Mouse (Mus musculus): ENCODE results near the gene Narf.

Gene Narf

DNA sequence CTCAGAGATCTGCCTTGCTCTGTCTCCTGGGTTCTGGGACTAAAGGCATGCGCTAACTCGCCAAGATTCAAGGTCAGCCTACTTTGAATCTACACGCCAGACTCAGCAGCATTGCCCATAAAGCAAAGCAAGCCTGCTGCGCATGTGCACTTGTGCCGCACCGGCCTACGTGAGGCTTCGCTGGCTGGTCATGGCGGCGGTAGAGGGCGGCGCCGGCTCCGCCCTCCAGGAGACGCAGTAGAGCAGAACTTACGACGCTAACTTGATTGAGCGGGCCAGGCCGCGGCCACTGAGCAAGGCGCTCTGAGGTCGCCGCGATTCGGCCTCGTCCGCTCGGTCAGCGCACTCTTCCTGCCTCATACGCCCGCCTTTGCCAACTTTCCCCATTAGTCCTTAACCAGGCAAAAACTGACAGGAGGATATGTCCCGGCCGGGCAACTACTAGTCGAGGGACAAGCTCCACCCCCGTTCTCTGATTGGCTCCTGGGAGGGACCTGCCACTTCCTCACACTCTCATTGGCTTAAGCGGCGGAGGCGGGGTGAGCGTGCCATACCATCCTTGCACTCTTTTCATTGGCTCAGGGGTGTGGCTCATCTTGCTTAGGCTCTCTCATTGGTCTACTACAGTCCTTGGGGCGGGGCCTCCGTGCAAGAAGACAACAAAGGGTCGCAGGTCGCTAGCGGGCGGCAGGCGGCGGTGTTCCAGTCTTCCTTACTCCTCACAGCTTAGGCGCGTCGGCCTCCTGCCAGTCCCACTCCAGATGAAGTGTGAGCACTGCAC lies at the start of gene Narf:
Narf (plus strand) TSS at position 690 of the 781 bp plus-strand sequence.
- DNase-seq (ENCODE audit: low spot score in 2 of 2): peak; percentile 100

- no peak for DNase-seq (ENCODE audit: low spot score in 2 of 2)
Measured at GRCm38 (mm10) chr11:121189681-121190080, 47.4 kb upstream of the Narf start.

DNA sequence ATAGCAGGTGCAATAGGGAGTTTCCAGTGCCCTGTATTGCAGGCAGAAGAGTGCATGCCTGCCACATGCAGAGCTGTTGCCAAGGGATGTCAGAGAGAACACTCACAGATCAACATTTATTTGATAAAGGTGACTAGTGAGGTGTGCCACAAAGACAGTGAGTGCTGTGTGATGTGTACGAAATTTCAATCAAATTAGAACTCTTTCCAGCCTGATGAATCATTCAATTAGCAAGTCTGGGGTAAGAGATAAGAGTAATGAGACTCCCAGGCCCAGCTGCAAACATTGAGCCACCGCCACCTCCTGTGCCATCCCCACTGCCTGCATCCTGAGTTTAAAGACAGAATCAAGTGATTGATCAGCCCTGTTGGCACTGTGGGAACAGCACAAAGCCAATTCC lies 44.3 kb upstream of the Narf start:
- no peak for DNase-seq (ENCODE audit: low spot score in 2 of 2)

GRCm38 (mm10) chr11:121193415-121193814 lies 43.6 kb upstream of the Narf start:
- DNase-seq (ENCODE audit: low spot score in 2 of 2): no peak

GRCm38 (mm10) chr11:121198622-121199021 lies 38.4 kb upstream of the Narf start:
- DNase-seq (ENCODE audit: low spot score in 2 of 2): no peak

DNA sequence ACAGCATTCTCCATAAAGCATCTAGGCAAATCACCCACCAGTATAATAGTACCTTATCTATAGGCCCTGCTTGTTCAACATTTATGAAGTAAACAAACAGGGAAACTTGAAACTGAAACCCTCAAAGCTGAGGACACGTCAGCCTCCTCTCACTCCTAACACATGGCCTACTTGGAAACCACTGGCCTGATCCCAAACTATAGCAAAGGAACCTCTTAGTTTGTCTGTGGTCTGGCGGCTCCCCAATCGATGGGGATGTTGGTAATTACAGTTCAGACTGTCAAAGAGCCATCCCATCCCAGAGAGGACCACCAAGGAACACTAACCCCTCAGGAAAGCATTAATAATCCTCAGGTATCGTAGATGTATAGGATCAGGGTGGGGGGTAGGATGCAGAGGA lies 37.2 kb upstream of the Narf start:
- DNase-seq (ENCODE audit: low spot score in 2 of 2): no peak

DNA sequence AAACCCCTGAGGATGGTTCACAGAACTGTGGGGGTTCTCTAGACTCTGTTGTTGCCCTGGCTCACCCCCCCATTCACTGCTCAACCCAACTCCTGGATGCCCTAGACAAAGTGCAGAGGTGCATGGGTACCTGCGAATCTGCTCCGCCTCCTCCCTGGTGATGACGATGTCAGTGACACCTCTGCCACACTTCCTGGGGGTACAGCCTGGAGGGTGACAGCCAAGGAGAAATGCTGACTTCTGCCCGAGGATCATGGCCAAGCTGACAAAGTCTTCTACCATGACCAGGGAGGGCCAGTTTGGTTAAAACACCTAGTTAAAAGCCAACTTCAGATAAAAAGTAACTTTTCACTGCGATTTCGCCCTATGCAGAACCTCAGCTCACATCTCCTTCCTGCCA lies 36.3 kb upstream of the Narf start:
- DNase-seq (ENCODE audit: low spot score in 2 of 2): no peak

GRCm38 (mm10) chr11:121201436-121202198 lies 35.4 kb upstream of the Narf start:
- DNase-seq (ENCODE audit: low spot score in 2 of 2): peak in 1 of 2 experiments; percentile 18

DNA sequence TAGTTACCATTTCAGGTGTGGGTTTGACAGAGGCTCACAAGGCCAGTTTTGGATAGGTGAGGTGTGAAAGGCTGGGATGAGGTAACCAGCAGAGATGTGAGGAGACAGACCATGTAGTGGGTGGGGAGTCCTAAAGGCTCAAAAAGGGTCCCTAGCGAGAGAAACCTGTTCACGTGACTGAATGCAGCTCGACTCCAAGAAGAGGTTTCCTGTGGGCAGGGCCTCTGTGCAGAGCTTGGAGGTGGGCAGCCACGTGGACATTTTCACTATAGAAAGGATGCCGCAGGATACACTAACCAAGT lies 33.2 kb upstream of the Narf start:
- DNase-seq (ENCODE audit: low spot score in 2 of 2): no peak

- peak; percentile 96 to 97 for DNase-seq (ENCODE audit: low spot score in 2 of 2)
Measured at GRCm38 (mm10) chr11:121204161-121205006, 32.7 kb upstream of the Narf start, which contains the start of the genes Hexdc and Ogfod3. Gene Hexdc, plus strand, starts transcription at chr11:121204433. Gene Ogfod3, minus strand, starts transcription at chr11:121204711.

- no peak for DNase-seq (ENCODE audit: low spot score in 2 of 2)
Measured at GRCm38 (mm10) chr11:121216831-121217230, 20.2 kb upstream of the Narf start.

DNA sequence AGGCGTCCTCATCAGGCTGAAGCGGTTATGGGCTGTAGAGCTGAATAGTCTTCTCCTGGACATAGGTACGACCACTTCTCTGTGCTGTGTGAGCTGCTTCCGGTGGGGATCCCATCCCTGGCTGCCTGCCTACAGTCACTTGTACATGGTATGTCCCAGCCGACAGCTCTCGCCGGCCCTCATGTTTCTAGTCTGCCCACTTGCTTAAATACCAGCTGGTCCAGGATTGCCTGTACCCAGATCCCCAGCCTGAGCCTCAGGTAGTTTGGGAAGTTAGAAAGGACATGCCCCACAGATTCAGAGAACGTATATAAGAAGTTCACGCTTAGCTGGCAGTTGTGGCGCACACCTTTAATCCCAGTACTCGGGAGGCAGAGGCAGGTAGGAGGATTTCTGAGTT lies 17.3 kb upstream of the Narf start:
- no peak for DNase-seq (ENCODE audit: low spot score in 2 of 2)

- DNase-seq (ENCODE audit: low spot score in 2 of 2): no peak
Measured at GRCm38 (mm10) chr11:121220771-121221170, 16.3 kb upstream of the Narf start.

- DNase-seq (ENCODE audit: low spot score in 2 of 2): no peak
Measured at GRCm38 (mm10) chr11:121221321-121222010, 15.6 kb upstream of the Narf start.

GRCm38 (mm10) chr11:121228129-121229017 lies 8.7 kb upstream of the Narf start:
- DNase-seq (ENCODE audit: low spot score in 2 of 2): peak; percentile 73 to 78

DNA sequence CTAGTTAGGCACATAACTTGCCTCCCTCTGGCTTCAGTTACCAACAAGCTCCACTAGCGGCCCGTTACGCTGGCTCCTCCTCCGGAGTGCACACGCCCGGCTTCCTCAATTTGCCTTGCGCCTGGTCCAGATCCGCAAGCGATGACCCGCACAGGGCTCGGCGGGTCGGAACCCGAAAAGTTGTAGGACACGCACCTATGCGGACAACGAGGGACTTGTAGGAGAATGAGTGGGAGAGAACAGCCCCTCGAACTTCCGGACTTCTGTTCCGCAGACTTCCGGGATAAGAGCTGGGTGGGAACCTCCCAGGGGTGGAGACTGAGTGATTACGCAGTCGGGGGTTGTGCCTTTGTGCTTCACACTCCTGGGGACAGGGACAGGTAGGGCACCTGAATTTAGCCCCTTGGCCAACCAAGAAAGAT lies 8.0 kb upstream of the Narf start, which contains the start of gene Cybc1:
Cybc1 (minus strand) TSS at position 305 of the 422 bp plus-strand sequence.
- DNase-seq (ENCODE audit: low spot score in 2 of 2): peak; percentile 89 to 90

- no peak for DNase-seq (ENCODE audit: low spot score in 2 of 2)
Measured at GRCm38 (mm10) chr11:121231191-121231590, 5.9 kb upstream of the Narf start.

DNA sequence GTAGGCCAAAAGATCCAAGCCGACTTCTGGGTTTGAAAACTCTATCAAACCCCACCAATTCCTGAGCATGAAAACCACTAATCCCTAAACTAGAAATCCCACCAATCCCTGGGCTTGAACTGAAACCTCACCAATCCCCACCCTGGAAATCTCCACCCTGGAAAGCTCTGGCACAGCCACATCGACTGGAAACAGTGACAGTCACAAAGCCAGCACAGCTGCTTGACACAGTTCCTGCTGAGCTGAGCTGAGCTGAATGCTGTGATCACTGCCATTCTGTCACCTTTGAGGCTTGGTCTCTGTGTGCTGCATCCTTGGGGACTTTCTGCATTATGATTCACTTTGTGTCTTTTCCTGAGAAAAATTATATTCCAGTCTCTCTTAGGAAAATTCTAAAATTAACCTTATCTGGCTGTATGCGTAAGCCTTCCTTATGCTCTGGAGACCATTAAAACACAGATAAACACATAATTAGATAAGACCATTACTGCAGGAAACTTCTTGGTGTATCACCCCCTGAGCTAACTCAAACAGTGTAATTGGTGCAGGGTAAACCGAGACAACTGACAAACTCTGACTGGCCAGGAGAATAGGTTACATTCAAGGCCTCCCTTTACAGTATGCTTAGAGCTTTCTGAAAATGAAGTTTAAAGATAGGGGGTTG lies 5.3 kb upstream of the Narf start:
- no peak for DNase-seq (ENCODE audit: low spot score in 2 of 2)

DNA sequence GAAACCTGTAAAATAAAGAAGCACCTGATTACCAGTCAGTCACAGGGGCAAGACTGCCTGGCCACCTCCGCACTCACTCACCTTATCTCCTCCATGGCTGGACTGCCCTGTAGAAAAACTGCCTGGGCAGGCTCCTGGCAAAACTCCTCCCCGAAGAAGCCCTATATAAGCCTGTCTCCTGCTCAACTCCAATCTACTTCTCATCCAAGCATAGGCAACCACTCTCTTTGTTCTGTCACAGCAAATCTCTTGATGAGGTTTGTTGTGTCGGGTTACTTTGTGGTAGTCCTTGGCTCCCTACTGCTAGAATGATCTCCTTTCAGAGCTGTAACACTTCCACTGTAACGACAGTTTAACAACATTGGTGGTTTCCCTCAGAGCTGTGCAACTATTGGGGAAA lies 4.3 kb upstream of the Narf start:
- DNase-seq (ENCODE audit: low spot score in 2 of 2): no peak

All from spleen, postnatal 36 days (tissue).